Mouse (Mus musculus) midbrain, embryonic 10.5 days (tissue): ENCODE measurements at regions not wholly inside any gene's neighbourhood (a gene's known extent, or its start where the extent isn't known, plus 50 kb on each side); places are given as distances from the start of the nearest gene placed in this dataset.

Experiments used
- DNase-seq: peaks from one replicate; pipeline ENCODE4 v3.0.0-alpha.2; 2017; ENCODE audit warnings: low spot score
- H3K27ac ChIP-seq: fragments of 300-500 bp; sonication (generic); replicated peaks from 2 replicates; pipeline ENCODE4 v1.5.1; 2016; ENCODE audit warnings: mild to moderate bottlenecking
- H3K27me3 ChIP-seq: fragments of 300-500 bp; sonication (generic); 2 replicates; pipeline ENCODE4 v1.6.1; 2016; ENCODE audit warnings: low read depth, mild to moderate bottlenecking; ENCODE audit not compliant: poor library complexity, severe bottlenecking
- H3K36me3 ChIP-seq: fragments of 300-500 bp; sonication (generic); 2 replicates; pipeline ENCODE4 v1.6.1; 2016; ENCODE audit warnings: mild to moderate bottlenecking, moderate library complexity
- H3K4me1 ChIP-seq: fragments of 300-500 bp; sonication (generic); 2 replicates; pipeline ENCODE4 v1.6.1; 2016
- H3K4me3 ChIP-seq: fragments of 300-500 bp; sonication (generic); 2 replicates; pipeline ENCODE4 v1.5.1; 2016; ENCODE audit warnings: mild to moderate bottlenecking, moderate library complexity
- H3K9me3 ChIP-seq: fragments of 300-500 bp; sonication (generic); replicated peaks from 2 replicates; pipeline ENCODE4 v1.6.1; 2016; ENCODE audit warnings: mild to moderate bottlenecking
- WGBS: fragments of 180-500 bp; shearing (Covaris S2); methylation state at CpG from one replicate; pipeline ENCODE4 v1.1.7; 2016; 5-methylcytosine and 5-hydroxymethylcytosine counted together

GRCm38 (mm10) chr13:102627786-102628185 lies 65.6 kb upstream of the Cd180 start:
- Histone ChIP-seq H3K4me1 (peaks cover 22% of the 10 kb centered on the region), H3K36me3 (no peaks in the 10 kb centered on the region), H3K4me3 (no peak overlapping the region), H3K9me3 (no peaks in the 10 kb centered on the region), H3K27ac (no peak overlapping the region), H3K27me3 (peaks cover 10% of the 10 kb centered on the region; the same call in 1 of the 2 replicates)
- DNase-seq: no peak
- WGBS: 97% methylated on average over 4 of the region's 4 CpGs

DNA sequence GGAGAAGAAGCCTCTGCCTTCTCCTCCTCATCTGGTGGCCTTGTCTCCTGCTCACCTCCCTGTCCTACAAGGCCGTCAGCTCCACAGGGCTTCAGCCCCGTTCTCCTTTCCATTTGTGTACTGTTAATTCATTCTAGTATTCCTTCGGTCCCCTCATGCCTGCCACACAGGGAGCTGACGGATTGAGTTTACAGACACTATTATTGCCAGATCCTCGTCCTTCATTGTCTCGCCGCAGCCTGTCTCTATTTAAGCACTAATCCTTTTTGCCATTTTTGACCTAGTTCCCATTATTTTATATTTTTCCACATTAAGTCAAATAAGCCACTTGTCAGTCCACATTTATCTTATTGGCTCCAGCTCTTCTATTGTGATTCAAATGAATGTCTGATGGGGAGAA lies 64.2 kb upstream of the Cd180 start:
- peaks cover 22% of the 10 kb centered on the region for H3K4me1 ChIP-seq
- no peak overlapping the region for H3K27ac ChIP-seq
- no peak overlapping the region for H3K4me3 ChIP-seq
- no peaks in the 10 kb centered on the region for H3K9me3 ChIP-seq
- DNase-seq: peak; percentile 36
- H3K36me3 ChIP-seq: no peaks in the 10 kb centered on the region
- WGBS: 37% methylated on average over 7 of the region's 7 CpGs
- peaks cover 10% of the 10 kb centered on the region; the same call in 1 of the 2 replicates for H3K27me3 ChIP-seq

DNA sequence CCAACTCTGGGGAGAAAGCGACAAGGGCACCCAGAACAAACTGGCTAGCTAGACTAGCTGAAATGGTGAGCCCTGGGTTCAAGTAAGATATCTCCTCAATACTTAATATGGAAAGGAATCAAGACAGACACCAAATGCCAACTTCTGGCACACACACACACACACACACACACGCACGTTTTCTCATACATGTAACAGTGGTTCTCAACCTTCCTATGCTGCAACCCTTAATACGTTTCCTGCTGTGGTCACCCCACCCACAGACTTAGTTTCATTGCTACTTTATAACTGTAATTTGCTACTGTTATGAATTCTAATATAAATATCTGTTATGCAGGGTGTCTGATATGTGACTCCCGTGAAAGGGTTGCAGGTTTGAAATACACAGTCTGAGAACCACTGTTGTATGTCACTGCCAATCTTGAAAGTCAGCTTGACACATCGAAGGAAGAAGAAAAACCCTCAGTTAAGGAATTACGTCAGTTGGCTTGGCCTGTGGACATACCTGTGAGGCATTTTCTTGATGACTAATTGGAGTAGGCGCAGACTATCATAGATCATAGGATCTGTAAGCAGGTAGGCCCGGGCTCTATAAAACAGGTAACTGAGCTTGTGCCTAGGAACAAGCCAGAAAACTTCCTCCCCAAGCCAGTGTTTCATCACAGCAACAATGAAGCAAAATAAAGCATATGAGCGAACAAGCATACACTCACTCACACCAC lies 59.0 kb upstream of the Cd180 start:
- DNase-seq: no peak
- no peaks in the 10 kb centered on the region for H3K36me3 ChIP-seq
- no peak overlapping the region for H3K4me3 ChIP-seq
- H3K27me3 ChIP-seq: no peaks in the 10 kb centered on the region; the same call in 1 of the 2 replicates
- no peaks in the 10 kb centered on the region for H3K9me3 ChIP-seq
- H3K27ac ChIP-seq: no peak overlapping the region
- peaks cover 23% of the 10 kb centered on the region for H3K4me1 ChIP-seq
- WGBS: 93% methylated on average over 10 of the region's 10 CpGs

GRCm38 (mm10) chr13:102636032-102636431 lies 57.3 kb upstream of the Cd180 start:
- Histone ChIP-seq H3K4me3 (no peak overlapping the region), H3K4me1 (peaks cover 16% of the 10 kb centered on the region), H3K27ac (no peak overlapping the region), H3K27me3 (no peaks in the 10 kb centered on the region; the same call in 1 of the 2 replicates), H3K36me3 (no peaks in the 10 kb centered on the region), H3K9me3 (no peaks in the 10 kb centered on the region)
- DNase-seq: no peak
- 80% methylated on average over 8 of the region's 8 CpGs for WGBS

DNA sequence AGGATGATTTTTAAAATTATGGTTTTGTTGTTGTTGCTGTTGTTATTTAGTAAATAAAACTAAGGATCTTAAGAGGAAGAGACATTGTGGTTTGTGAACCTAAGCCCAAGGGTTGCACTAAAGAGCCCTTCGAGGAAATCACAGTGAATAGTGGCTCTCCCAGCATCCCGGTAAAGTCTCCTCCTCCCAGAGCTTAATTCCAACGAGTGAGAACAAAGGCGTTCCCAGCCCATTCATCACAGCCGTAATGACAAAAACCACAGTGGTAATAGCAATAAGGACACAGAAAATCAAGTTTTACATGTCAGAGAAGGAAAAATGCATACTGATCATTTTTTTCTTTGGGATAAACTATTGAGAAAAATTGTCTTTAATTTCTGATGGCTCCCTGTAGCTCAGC lies 56.3 kb upstream of the Cd180 start:
- Histone ChIP-seq H3K9me3 (no peaks in the 10 kb centered on the region), H3K27ac (no peak overlapping the region), H3K27me3 (peaks cover 3% of the 10 kb centered on the region; the same call in 1 of the 2 replicates), H3K4me3 (no peak overlapping the region), H3K36me3 (no peaks in the 10 kb centered on the region), H3K4me1 (peaks cover 16% of the 10 kb centered on the region)
- DNase-seq: no peak
- WGBS: 19% methylated on average over 5 of the region's 5 CpGs

DNA sequence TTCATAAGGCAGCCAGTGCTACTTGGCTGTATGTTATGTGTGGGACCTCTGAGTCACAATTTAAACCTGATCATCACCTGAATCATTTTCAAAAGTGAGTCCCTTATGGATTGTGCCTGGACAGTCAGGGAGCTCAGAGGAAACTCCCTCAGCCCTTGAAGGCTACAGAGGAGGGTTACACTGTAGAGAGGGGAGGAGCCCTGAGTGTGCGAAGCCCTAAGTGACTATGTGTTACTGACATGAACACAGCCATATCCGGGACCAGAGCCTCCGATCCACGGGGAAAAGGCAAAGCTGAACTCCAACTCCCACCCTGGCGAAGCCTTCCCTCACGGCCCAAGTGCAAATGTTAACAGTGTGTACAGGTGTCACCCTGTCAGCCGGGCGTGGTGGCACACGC lies 53.7 kb upstream of the Cd180 start:
- Histone ChIP-seq H3K27ac (no peak overlapping the region), H3K36me3 (no peaks in the 10 kb centered on the region), H3K4me3 (no peak overlapping the region), H3K4me1 (peaks cover 23% of the 10 kb centered on the region), H3K9me3 (no peaks in the 10 kb centered on the region), H3K27me3 (peaks cover 14% of the 10 kb centered on the region; the same call in 1 of the 2 replicates)
- DNase-seq: no peak
- WGBS: 95% methylated on average over 9 of the region's 9 CpGs

GRCm38 (mm10) chr13:102640171-102640570 lies 53.2 kb upstream of the Cd180 start:
- DNase-seq: no peak
- 73% methylated on average over 3 of the region's 3 CpGs for WGBS
- Histone ChIP-seq H3K4me3 (no peak overlapping the region), H3K9me3 (no peaks in the 10 kb centered on the region), H3K27me3 (peaks cover 14% of the 10 kb centered on the region; the same call in 1 of the 2 replicates), H3K36me3 (no peaks in the 10 kb centered on the region), H3K27ac (no peak overlapping the region), H3K4me1 (peaks cover 27% of the 10 kb centered on the region)
